5 mouse cellular contexts compared by ENCODE assay signal in genomic region chr16:65456948-65457347, GRCm38 (mm10).
DNase-seq lines count a peak whose midpoint lies in the region; ATAC-seq lines count a peak whose summit lies in the region.
"Not testable (repeated sequence)": the region's sequence is repeated elsewhere in the genome, so short reads cannot be mapped to it uniquely, and the experiment has no call there.

No protein-coding gene starts in this region.

- peak; percentile 75 for ATAC-seq in embryonic facial prominence, embryonic 14.5 days (ENCODE audit: low read depth)
- ATAC-seq in embryonic facial prominence, embryonic 15.5 days (ENCODE audit: insufficient number of reproducible peaks, low FRiP score, low TSS enrichment, low read depth), result peak; percentile 81
- peak; percentile 53; the same call in 1 of the 2 replicates for ATAC-seq in hindbrain, embryonic 11.5 days (ENCODE audit: low FRiP score)
- ATAC-seq in midbrain, embryonic 12.5 days (ENCODE audit: low FRiP score, low read depth), result peak; percentile 52; the same call in 1 of the 2 replicates
- 0 out of 2 replicates have a peak, but pooled peaks have one; percentile 48 for ATAC-seq in midbrain, embryonic 13.5 days

- not testable (repeated sequence) for H3K27me3 ChIP-seq in embryonic facial prominence, embryonic 14.5 days (replicated peaks; ENCODE audit: control insufficient read depth, insufficient read depth, low read length); embryonic facial prominence, embryonic 15.5 days; hindbrain, embryonic 11.5 days (ENCODE audit: control insufficient read depth, insufficient read depth, low read length); midbrain, embryonic 12.5 days; midbrain, embryonic 13.5 days

- not testable (repeated sequence) for DNase-seq in embryonic facial prominence, embryonic 14.5 days (ENCODE audit: low spot score); hindbrain, embryonic 11.5 days (ENCODE audit: low spot score)

- WGBS in embryonic facial prominence, embryonic 14.5 days, result 27% methylated on average over 1 of the region's 3 CpGs
- 22% methylated on average over 1 of the region's 3 CpGs for WGBS in embryonic facial prominence, embryonic 15.5 days
- WGBS in hindbrain, embryonic 11.5 days, result 60% methylated on average over 1 of the region's 3 CpGs
- WGBS in midbrain, embryonic 12.5 days, result 50% methylated on average over 1 of the region's 3 CpGs
- 49% methylated on average over 1 of the region's 3 CpGs for WGBS in midbrain, embryonic 13.5 days

- not testable (repeated sequence) for H3K4me3 ChIP-seq in embryonic facial prominence, embryonic 14.5 days (ENCODE audit: low read depth, low read length); embryonic facial prominence, embryonic 15.5 days (replicated peaks); hindbrain, embryonic 11.5 days (ENCODE audit: low read depth, low read length); midbrain, embryonic 12.5 days; midbrain, embryonic 13.5 days (replicated peaks)

- H3K4me1 ChIP-seq in embryonic facial prominence, embryonic 14.5 days (ENCODE audit: control insufficient read depth, insufficient read depth, low read length); embryonic facial prominence, embryonic 15.5 days; hindbrain, embryonic 11.5 days (replicated peaks; ENCODE audit: control insufficient read depth, insufficient read depth, low read length); midbrain, embryonic 12.5 days; midbrain, embryonic 13.5 days (replicated peaks): not testable (repeated sequence)

- H3K27ac ChIP-seq in embryonic facial prominence, embryonic 14.5 days (replicated peaks; ENCODE audit: low read depth, low read length); embryonic facial prominence, embryonic 15.5 days (replicated peaks); hindbrain, embryonic 11.5 days (ENCODE audit: low read depth, low read length); midbrain, embryonic 12.5 days (replicated peaks); midbrain, embryonic 13.5 days: not testable (repeated sequence)

- not testable (repeated sequence) for H3K36me3 ChIP-seq in embryonic facial prominence, embryonic 14.5 days (ENCODE audit: control insufficient read depth, insufficient read depth, low read length); embryonic facial prominence, embryonic 15.5 days; hindbrain, embryonic 11.5 days (ENCODE audit: control insufficient read depth, insufficient read depth, low read length); midbrain, embryonic 12.5 days; midbrain, embryonic 13.5 days

- not testable (repeated sequence) for H3K9ac ChIP-seq in embryonic facial prominence, embryonic 14.5 days (ENCODE audit: low read depth, low read length); embryonic facial prominence, embryonic 15.5 days; hindbrain, embryonic 11.5 days (ENCODE audit: low read depth, low read length); midbrain, embryonic 12.5 days (replicated peaks); midbrain, embryonic 13.5 days (replicated peaks)

- not testable (repeated sequence) for H3K9me3 ChIP-seq in embryonic facial prominence, embryonic 14.5 days (ENCODE audit: control insufficient read depth, low read length); embryonic facial prominence, embryonic 15.5 days (replicated peaks); hindbrain, embryonic 11.5 days (ENCODE audit: control insufficient read depth, low read length); midbrain, embryonic 12.5 days; midbrain, embryonic 13.5 days

- not testable (repeated sequence) for H3K4me2 ChIP-seq in embryonic facial prominence, embryonic 14.5 days (ENCODE audit: low read depth, low read length); embryonic facial prominence, embryonic 15.5 days (replicated peaks); hindbrain, embryonic 11.5 days (replicated peaks; ENCODE audit: low read depth, low read length); midbrain, embryonic 12.5 days (replicated peaks); midbrain, embryonic 13.5 days (replicated peaks)
